Mouse (Mus musculus): ENCODE data around the gene Ryr2.

DNA sequence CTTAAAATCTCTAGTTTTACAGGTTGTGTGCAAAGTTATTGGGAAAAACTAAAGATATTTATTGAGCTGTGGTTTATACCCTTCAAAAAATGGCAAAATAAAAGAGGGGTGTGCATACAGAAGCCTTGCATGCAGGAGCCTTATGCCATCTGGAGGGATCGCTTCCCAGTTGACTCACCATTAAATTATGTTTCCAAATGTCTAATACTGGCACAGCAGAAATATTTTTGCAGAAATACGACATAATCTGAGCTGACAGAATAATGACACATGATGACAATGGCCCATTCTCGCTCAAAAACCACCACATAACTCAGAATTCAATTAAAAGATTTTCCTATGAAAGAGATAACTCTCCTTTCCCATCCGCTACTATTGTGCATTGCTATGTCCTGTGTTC is 77.4 kb downstream of the Ryr2 start:
- TF ChIP-seq POLR2A (IDR thresholded peaks at IDR 0.05; ENCODE audit: borderline replicate concordance, extremely low read depth, insufficient read depth, insufficient read length, poor library complexity, severe bottlenecking) (no peak), CTCF (IDR thresholded peaks at IDR 0.05; ENCODE audit: borderline replicate concordance, extremely low read depth, insufficient read depth, insufficient read length) (no peak)
